Mouse (Mus musculus): Measurements from ENCODE around the gene Pea15a. TPM values are rescaled to one million over a fixed set of nuclear protein-coding genes. Genes with fewer than 3 reads are reported as not detected.

The Pea15a gene
- total and polyA plus RNA-seq, 3 experiments: 15.6 to 50.6 (median 23.7) TPM

DNA sequence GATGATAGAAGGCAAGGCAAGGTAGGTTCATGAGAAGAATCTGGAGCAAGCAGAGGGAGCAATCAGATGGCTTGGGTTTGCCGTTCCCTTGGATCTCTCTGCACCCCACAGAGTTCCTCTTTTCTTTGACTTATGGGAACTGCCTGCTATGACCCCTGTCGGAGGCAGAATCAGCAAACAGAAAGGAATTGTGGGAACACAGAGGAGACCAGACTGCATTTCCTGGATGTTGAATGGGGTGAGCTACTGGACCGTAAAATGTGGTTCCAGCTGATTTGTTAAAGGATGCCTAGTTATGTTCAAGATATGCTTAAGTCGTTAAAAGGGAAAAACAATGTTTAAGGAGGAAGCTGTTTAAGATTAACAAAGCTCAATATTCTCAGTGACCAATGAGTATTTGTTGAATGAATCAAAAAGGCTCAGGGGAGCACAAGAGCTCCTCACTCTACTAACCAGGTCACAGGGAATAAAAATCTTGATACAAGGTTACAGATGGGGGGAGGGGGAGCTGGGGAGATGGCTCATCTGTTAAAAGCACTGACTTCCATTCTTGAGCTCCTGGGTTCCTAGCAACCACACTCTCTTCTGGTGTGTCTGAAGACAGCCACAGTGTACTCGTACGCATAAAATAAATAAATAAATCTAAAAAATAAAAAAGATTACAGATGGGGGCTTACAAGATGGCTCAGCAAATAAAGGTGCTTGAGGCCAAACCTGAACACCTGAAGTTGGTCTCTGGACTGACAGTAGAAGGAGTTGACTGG lies 34.5 kb upstream of the Pea15a start:
- Histone ChIP-seq H3K4me3 (replicated peaks in 1 of 3; ENCODE audit: low read depth in 2 of 3, low read length in 2 of 3, poor library complexity in 1 of 3) (no peak overlapping the region), H3K79me2 (replicated peaks; ENCODE audit: control insufficient read depth, extremely low read depth, insufficient read depth, poor library complexity, severe bottlenecking) (no peaks in the 10 kb centered on the region), H3K4me1 (ENCODE audit: control insufficient read depth in 1 of 2, insufficient read depth in 2 of 2) (peaks cover 0 to 11% of the 10 kb centered on the region in 2 experiments; a peak in 2 of 4 replicates), H3K9me3 (replicated peaks; ENCODE audit: low read length) (no peaks in the 10 kb centered on the region), H3K27me3 (replicated peaks) (no peaks in the 10 kb centered on the region), H3K9ac (ENCODE audit: insufficient read depth, low read depth) (no peak overlapping the region), H3K27ac (ENCODE audit: insufficient read depth, low read depth) (no peak overlapping the region), H3K4me2 (ENCODE audit: insufficient read depth, low read depth, poor library complexity, severe bottlenecking) (no peak overlapping the region), H3K36me3 (replicated peaks in 1 of 2; ENCODE audit: control insufficient read depth in 1 of 2, insufficient read depth in 1 of 2, low read length in 1 of 2) (no peaks in the 10 kb centered on the region)
- dilution Hi-C loops (cut with MboI; ENCODE audit: extremely low pct_ligation_motif_present, extremely low pct_unique_long_range_greater_than_20kb, low sequenced_read_pairs): no loop called here
- no peak for TF ChIP-seq PAX5 (IDR thresholded peaks at IDR 0.05; ENCODE audit: low read length)
- no peak for TF ChIP-seq RCOR1 (conservative IDR thresholded peaks at IDR 0.05; ENCODE audit: low read depth, low read length)
- no peak for TF ChIP-seq UBTF (IDR thresholded peaks at IDR 0.05; ENCODE audit: low read depth, low read length)
- TF ChIP-seq ZC3H11A (IDR thresholded peaks at IDR 0.05; ENCODE audit: low read depth, low read length): no peak
- TF ChIP-seq ELF1 (IDR thresholded peaks at IDR 0.05; ENCODE audit: low read depth, low read length): no peak
- no peak; the same call in 1 of the 2 replicates for TF ChIP-seq EP300 (IDR thresholded peaks at IDR 0.05; ENCODE audit: low read length)
- no peak for TF ChIP-seq USF1 (IDR thresholded peaks at IDR 0.05; ENCODE audit: low read depth, low read length)
- no peak for TF ChIP-seq CTCF (conservative IDR thresholded peaks at IDR 0.05 in 1 of 2, IDR thresholded peaks at IDR 0.05 in 1 of 2; ENCODE audit: low read depth in 2 of 2, low read length in 2 of 2)
- TF ChIP-seq ZNF384 (IDR thresholded peaks at IDR 0.05; ENCODE audit: low read depth, low read length): no peak
- TF ChIP-seq RAD21 (IDR thresholded peaks at IDR 0.05; ENCODE audit: low read depth, low read length): no peak
- in situ Hi-C loops (cut with MboI; ENCODE audit: low pct_ligation_motif_present, low pct_unique_long_range_greater_than_20kb, low sequenced_read_pairs): no loop called here
- DNase-seq (ENCODE audit: extremely low read depth): no peak

- dilution Hi-C loops (cut with MboI; ENCODE audit: extremely low pct_ligation_motif_present, extremely low pct_unique_long_range_greater_than_20kb, low sequenced_read_pairs): no loop called here
These were observed 22.6 kb upstream of the Pea15a start for GRCm38 (mm10) chr1:172229215-172229614.

More at GRCm38 (mm10) chr1:172229215-172229614, 22.6 kb upstream of the Pea15a start:
- no peak for DNase-seq (ENCODE audit: extremely low read depth)
- no peak for TF ChIP-seq ETS1 (conservative IDR thresholded peaks at IDR 0.05; ENCODE audit: low read depth, low read length)
- TF ChIP-seq MXI1 (IDR thresholded peaks at IDR 0.05; ENCODE audit: low read depth, low read length): no peak
- no peak for TF ChIP-seq MYC (IDR thresholded peaks at IDR 0.05; ENCODE audit: low read depth, low read length)
- TF ChIP-seq CHD2 (IDR thresholded peaks at IDR 0.05; ENCODE audit: low read length): no peak
- no peak for TF ChIP-seq RAD21 (IDR thresholded peaks at IDR 0.05; ENCODE audit: low read depth, low read length)
- no peak for TF ChIP-seq EP300 (IDR thresholded peaks at IDR 0.05; ENCODE audit: low read length)
- TF ChIP-seq CHD1 (IDR thresholded peaks at IDR 0.05; ENCODE audit: low read depth, low read length): no peak
- TF ChIP-seq KAT2A (IDR thresholded peaks at IDR 0.05; ENCODE audit: insufficient replicate concordance, low read length): no peak
- no peak for TF ChIP-seq TBP (conservative IDR thresholded peaks at IDR 0.05; ENCODE audit: low read depth, low read length)
- no peak for TF ChIP-seq ELF1 (IDR thresholded peaks at IDR 0.05; ENCODE audit: low read depth, low read length)
- TF ChIP-seq JUN (IDR thresholded peaks at IDR 0.05; ENCODE audit: insufficient read depth, low read depth, low read length): no peak
- TF ChIP-seq NELFE (IDR thresholded peaks at IDR 0.05; ENCODE audit: low read depth, low read length): no peak
- no peaks in the 10 kb centered on the region for H3K9me3 ChIP-seq (replicated peaks; ENCODE audit: low read length)
- no peaks in the 10 kb centered on the region for H3K36me3 ChIP-seq (replicated peaks in 1 of 2; ENCODE audit: control insufficient read depth in 1 of 2, insufficient read depth in 1 of 2, low read length in 1 of 2)
- H3K4me2 ChIP-seq (ENCODE audit: insufficient read depth, low read depth, poor library complexity, severe bottlenecking): no peak overlapping the region
- no peaks in the 10 kb centered on the region for H3K79me2 ChIP-seq (replicated peaks; ENCODE audit: control insufficient read depth, extremely low read depth, insufficient read depth, poor library complexity, severe bottlenecking)
- H3K9ac ChIP-seq (ENCODE audit: insufficient read depth, low read depth): no peak overlapping the region
- no peaks in the 10 kb centered on the region for H3K4me1 ChIP-seq (ENCODE audit: control insufficient read depth in 1 of 2, insufficient read depth in 2 of 2)
- peaks cover 3% of the 10 kb centered on the region for H3K27me3 ChIP-seq (replicated peaks)
- H3K4me3 ChIP-seq (replicated peaks in 1 of 3; ENCODE audit: low read depth in 2 of 3, low read length in 2 of 3, poor library complexity in 1 of 3): no peak overlapping the region
- no peak overlapping the region for H3K27ac ChIP-seq (ENCODE audit: insufficient read depth, low read depth)
- in situ Hi-C loops (cut with MboI; ENCODE audit: low pct_ligation_motif_present, low pct_unique_long_range_greater_than_20kb, low sequenced_read_pairs): no loop called here
